Mouse (Mus musculus) heart, postnatal 14 days (tissue): ENCODE data around the gene Ap3b1. TPM values are rescaled to one million over a fixed set of nuclear protein-coding genes. Genes with fewer than 3 reads are reported as not detected.

Experiments used
- DNase-seq, 2 experiments: peaks; one replicate each; pipeline ENCODE4 v3.0.0; 2021 to 2022
- intact Hi-C: fragments of 180-260 bp; cut with DNase I; formaldehyde crosslinking; loops from one replicate; pipeline ENCODE4 v1.15.1; 2025
- total RNA-seq, 2 experiments: library from RNA; stranded (reverse); gene quantifications; 2 replicates each; pipeline ENCODE4 v1.2.3; 2021

Gene Ap3b1
- total RNA-seq, 2 experiments from 2014 or later = 24.7 to 26.1 TPM

DNA sequence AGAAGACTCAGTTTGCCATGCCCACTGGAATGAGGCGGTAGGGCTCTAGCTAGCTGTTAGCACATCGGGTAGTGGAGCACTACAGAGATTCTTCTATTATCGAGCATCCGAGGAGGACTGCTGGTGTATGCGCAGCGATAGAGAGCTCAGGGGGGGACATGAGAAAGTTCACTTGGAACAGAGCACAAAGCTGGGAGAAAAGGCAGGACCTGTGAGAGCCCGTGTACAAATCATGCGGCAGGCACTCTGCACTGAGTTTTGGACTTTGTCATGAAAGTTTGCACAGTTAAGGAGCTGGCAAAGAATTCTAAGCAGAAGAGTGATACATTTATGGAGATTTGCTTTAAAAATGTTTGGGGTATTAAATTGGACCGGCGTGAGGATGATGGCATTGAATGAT lies 11.8 kb downstream of the Ap3b1 start:
- no peak for DNase-seq
- intact Hi-C loops = no loop called here

DNA sequence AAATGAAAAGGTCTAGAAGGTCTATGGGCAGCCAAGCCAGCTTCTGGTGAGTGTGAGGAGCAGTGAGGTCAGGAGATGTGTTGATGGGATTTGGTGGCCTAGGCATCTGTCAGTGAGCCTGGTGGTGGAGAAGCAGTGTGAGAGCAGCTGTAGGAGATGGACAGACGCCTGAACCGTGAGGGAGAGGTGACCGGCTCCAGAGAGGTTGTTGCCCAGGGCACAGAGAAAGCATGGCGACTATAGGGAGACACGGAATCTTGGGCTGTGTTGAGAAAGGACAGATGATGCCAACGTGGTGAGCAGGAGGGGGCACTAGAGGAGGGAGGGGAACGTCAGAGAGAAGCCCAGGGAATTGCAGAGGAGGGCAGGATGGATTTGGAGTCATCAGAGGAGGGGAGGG lies 13.3 kb downstream of the Ap3b1 start:
- no peak for DNase-seq
- intact Hi-C loops = no loop called here

DNA sequence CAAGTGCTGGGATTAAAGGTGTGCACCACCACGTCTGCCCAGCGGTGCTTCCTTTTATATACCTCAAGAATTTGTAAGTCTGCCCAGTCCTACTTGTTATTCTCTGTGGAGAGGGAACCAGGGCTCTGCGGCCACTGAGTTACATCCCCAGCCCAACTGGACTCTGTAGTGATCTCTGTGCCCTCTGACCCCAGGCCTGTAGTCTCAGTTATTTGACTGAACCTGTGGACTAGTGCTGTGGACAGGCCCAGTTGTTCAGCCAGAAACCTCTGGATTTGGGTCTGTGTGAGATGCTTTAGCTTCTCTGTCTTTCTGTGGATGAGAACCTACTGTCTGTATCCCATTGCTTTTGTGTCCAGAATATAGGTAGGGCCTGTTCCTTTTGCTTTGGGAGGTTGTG lies 15.4 kb downstream of the Ap3b1 start:
- no peak for DNase-seq
- intact Hi-C loops = no loop called here

DNA sequence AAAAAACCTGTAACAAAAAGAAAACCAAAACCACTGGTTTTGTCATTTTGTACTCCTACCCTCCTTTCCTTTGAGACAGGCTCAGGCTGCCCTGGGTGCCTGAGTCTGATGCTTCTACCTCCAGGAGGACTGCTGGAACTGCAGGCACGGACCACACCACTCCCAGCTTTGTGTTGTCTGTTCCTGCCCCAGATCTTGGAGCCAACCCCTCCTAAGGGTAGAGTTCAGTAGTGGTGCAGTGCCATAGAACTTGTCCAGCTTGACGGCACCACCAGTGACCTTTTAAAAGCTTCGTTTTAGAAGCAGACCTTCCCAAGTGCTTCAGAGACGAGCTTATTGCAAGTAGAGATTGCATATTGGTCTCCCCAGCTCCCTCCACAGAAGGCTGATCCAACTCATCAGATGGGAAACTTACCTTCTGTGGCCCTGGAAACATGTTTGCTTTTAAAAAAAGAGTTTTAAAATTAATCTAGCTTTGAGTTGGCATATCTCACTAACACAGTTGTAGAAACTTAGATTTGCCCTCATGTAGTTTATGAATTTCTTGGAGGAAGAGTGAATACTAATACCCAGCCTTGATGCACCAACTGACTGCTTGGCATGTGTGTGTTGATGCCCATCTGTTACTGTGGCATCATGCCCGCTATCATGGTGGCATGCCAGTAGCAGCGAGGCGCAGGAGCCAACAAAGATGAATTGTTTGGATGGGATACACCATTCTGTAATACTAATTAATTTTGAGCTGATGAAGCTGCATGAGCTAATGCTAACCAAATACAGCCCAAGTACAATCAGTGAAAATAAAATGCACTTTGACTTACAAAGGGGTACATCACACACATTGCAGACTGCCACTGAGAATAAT lies 17.0 kb downstream of the Ap3b1 start:
- intact Hi-C loops = no loop called here
- DNase-seq = no peak

- DNase-seq = no peak
- intact Hi-C loops = no loop called here
Observed at GRCm38 (mm10) chr13:94379006-94379405, 20.2 kb downstream of the Ap3b1 start.

GRCm38 (mm10) chr13:94381427-94381826 lies 22.7 kb downstream of the Ap3b1 start:
- DNase-seq = no peak
- intact Hi-C loops = loop anchor here (10.0 kb wide), 1 partner anchor 183 kb away; no protein-coding TSS in a partner anchor

DNA sequence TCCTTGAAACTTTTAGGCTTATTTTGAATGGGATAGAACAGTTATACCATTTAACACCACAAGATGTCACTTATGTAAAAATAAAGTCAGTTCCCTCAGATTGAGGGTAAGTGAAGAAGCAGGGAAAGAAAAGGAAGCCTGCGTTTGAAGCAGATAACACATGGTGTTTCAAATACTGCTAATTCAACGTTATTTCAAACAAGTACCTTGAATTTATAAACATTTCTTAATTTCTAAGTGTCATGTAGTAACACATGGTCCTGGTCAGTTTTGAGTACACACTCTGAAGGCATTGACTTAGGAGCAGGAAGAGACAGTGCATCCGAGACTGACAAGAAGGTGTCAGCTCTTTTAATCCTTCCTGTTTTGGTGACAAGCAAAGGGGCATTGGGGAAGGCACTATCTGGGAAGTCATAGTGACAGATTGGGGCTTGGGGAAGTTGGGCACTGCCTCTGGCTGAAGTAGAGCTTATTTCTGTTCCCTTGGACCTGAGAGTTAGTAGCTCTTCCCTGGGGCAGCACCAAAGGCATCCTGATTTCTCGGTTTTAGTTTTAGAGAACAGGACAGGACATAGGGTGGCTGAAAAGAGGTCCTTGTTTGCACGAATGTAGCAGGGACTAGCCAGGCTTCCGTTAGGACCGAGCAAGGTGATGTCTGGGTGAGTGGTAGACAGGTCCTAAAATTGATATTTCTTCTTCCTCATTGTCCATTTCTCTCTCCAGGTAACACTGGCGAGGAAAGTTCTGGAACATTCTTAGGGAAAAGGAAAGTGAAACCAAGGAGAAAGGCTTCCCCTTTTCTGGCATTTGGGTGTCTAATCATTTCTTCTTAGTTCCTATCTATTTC lies 23.3 kb downstream of the Ap3b1 start:
- intact Hi-C loops = loop anchor here (10.0 kb wide), 1 partner anchor 183 kb away; no protein-coding TSS in a partner anchor
- no peak for DNase-seq

- no peak for DNase-seq
- intact Hi-C loops = loop anchor here (10.0 kb wide), 1 partner anchor 180 kb away; no protein-coding TSS in a partner anchor
Observed at GRCm38 (mm10) chr13:94384931-94385570, 26.3 kb downstream of the Ap3b1 start.

DNA sequence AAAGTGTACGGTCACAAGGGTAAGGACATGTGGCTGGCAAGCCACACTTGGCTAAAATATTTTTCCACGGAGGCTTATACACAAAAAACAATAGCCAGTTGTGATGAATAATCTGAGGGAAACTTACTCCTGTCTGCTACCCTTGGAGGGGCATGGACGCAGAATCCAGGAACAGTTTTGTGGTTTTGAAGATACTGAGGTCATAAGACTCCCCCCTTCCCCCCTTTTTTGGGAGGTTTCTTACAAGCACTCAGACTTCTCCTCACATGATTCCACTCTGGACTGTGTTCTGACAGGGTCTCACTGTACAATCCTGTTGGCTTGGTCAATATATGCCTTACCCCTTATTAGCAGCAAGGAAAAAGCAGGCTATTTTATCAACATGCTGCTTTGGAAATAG lies 29.8 kb downstream of the Ap3b1 start:
- intact Hi-C loops = loop anchor here (10.0 kb wide), 1 partner anchor 176 kb away; no protein-coding TSS in a partner anchor
- DNase-seq = no peak

DNA sequence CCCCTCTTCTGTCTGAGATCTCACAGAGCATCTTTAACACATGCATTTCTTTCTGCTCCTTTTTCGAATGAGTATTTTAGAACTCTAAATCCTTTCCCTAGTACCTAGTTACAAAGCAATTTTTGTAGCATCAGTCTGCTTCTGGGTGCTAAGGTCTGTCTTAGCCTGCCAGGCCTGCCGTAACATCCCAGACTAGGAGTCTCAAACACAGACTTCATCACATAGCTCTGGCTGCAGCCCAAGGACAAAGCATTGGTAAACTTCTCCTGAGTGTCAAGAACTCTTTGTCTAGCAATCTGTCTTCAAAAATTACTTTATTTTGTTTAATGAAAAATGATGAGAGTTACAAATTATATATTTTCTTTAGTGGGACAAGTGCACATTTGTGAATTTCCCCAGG lies 30.8 kb downstream of the Ap3b1 start:
- DNase-seq = peak; percentile 25 to 30
- intact Hi-C loops = loop anchor here (10.0 kb wide), 1 partner anchor 175 kb away; no protein-coding TSS in a partner anchor

GRCm38 (mm10) chr13:94392282-94392681 lies 33.5 kb downstream of the Ap3b1 start:
- intact Hi-C loops = loop anchor here (5.0 kb wide), 1 partner anchor 45 kb away; no protein-coding TSS in a partner anchor
- no peak for DNase-seq

GRCm38 (mm10) chr13:94394486-94394885 lies 35.7 kb downstream of the Ap3b1 start:
- intact Hi-C loops = loop anchor here (5.0 kb wide), 1 partner anchor 43 kb away; no protein-coding TSS in a partner anchor
- DNase-seq = no peak

- DNase-seq = peak; percentile 24 to 29
- intact Hi-C loops = no loop called here
Observed at GRCm38 (mm10) chr13:94395763-94396162, 37.0 kb downstream of the Ap3b1 start.

GRCm38 (mm10) chr13:94396392-94396920 lies 37.7 kb downstream of the Ap3b1 start:
- DNase-seq = no peak
- intact Hi-C loops = no loop called here

- intact Hi-C loops = no loop called here
- peak in 1 of 2 experiments; percentile 24 for DNase-seq
Observed at GRCm38 (mm10) chr13:94398568-94399374, 40.0 kb downstream of the Ap3b1 start.

- no peak for DNase-seq
- intact Hi-C loops = no loop called here
Observed at GRCm38 (mm10) chr13:94400465-94400864, 41.7 kb downstream of the Ap3b1 start.

- no peak for DNase-seq
- intact Hi-C loops = no loop called here
Observed at GRCm38 (mm10) chr13:94423600-94423999, 64.8 kb downstream of the Ap3b1 start.

DNA sequence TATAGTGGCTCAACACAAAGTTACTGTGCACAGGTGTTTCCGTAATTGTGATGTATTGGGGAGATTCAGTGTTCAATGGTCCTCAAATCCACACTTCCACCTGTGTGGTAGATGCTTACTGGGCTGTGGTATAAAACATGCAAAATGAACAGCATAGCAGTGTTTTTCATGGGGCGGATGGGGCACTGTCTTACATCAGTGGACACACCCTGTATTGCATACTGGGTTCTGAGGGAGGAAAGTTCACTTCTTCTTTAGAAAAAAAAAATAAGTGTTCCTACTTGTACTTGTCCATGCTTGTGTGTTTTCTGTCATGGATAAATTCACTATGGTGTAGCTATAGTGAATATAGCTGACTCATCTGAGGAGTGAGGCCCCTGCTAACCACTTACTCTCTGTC lies 70.8 kb downstream of the Ap3b1 start:
- no peak for DNase-seq

GRCm38 (mm10) chr13:94439386-94439785 lies 80.6 kb downstream of the Ap3b1 start:
- DNase-seq = peak; percentile 36 to 47
- intact Hi-C loops = loop anchor here (5.0 kb wide), 1 partner anchor 47 kb away; no protein-coding TSS in a partner anchor

More for the DNA sequence above, 70.8 kb downstream of the Ap3b1 start:
- intact Hi-C loops = no loop called here
